Mouse (Mus musculus) limb, embryonic 14.5 days (tissue): ENCODE data around the gene Cst6. TPM values are rescaled to one million over a fixed set of nuclear protein-coding genes. Genes with fewer than 3 reads are reported as not detected.

Experiments used
- ATAC-seq: fragments of 200-750 bp; cut with Nextera tagmentation; 2 replicates; pipeline ENCODE4 v1.8.0; 2017; ENCODE audit warnings: low read depth, moderate number of reproducible peaks, moderate TSS enrichment; ENCODE audit not compliant: low FRiP score
- DNase-seq: peaks from one replicate; pipeline ENCODE4 v3.0.0-alpha.2; 2015; ENCODE audit warnings: low spot score
- H3K27ac ChIP-seq: fragments of 300-500 bp; sonication (generic); replicated peaks from 2 replicates; pipeline ENCODE4 v1.5.1; 2014; ENCODE audit warnings: low read depth, mild to moderate bottlenecking, low read length, moderate library complexity, mixed read lengths
- H3K27me3 ChIP-seq: fragments of 300-500 bp; sonication (generic); 2 replicates; pipeline ENCODE4 v1.6.1; 2014; ENCODE audit warnings: low read length, mixed read lengths; ENCODE audit not compliant: control insufficient read depth, insufficient read depth
- H3K36me3 ChIP-seq: fragments of 300-500 bp; sonication (generic); 2 replicates; pipeline ENCODE4 v1.6.1; 2014; ENCODE audit warnings: mild to moderate bottlenecking, low read length, moderate library complexity, mixed read lengths; ENCODE audit not compliant: control insufficient read depth, insufficient read depth
- H3K4me1 ChIP-seq: fragments of 300-500 bp; sonication (generic); 2 replicates; pipeline ENCODE4 v1.6.1; 2014; ENCODE audit warnings: antibody characterized with exemption, low read length, mixed read lengths; ENCODE audit not compliant: control insufficient read depth, insufficient read depth
- H3K4me2 ChIP-seq: fragments of 300-500 bp; sonication (generic); replicated peaks from 2 replicates; pipeline ENCODE4 v1.6.1; 2014; ENCODE audit warnings: low read depth, mild to moderate bottlenecking, low read length, moderate library complexity; ENCODE audit not compliant: severe bottlenecking
- H3K4me3 ChIP-seq: fragments of 300-500 bp; sonication (generic); replicated peaks from 2 replicates; pipeline ENCODE4 v1.5.1; 2014; ENCODE audit warnings: low read length
- H3K9ac ChIP-seq: fragments of 300-500 bp; sonication (generic); 2 replicates; pipeline ENCODE4 v1.6.1; 2014; ENCODE audit warnings: mild to moderate bottlenecking, low read depth, low read length, moderate library complexity; ENCODE audit not compliant: severe bottlenecking
- H3K9me3 ChIP-seq: fragments of 300-500 bp; sonication (generic); 2 replicates; pipeline ENCODE4 v1.6.1; 2016; ENCODE audit warnings: low read length; ENCODE audit not compliant: control insufficient read depth
- POLR2A ChIP-seq: fragments of 200-500 bp; IDR thresholded peaks from 2 replicates; pipeline ENCODE4 v1.8.0; 2012; ENCODE audit warnings: inconsistent platforms, mild to moderate bottlenecking, moderate library complexity, borderline replicate concordance; ENCODE audit not compliant: insufficient read depth, insufficient read length; ENCODE audit errors: extremely low read depth
- WGBS: fragments of 180-500 bp; shearing (Covaris S2); extraction: QIAGEN DNeasy Blood & Tissue Kit; methylation state at CpG from one replicate; pipeline ENCODE4 v1.1.7; 2014; 5-methylcytosine and 5-hydroxymethylcytosine counted together
- polyA plus RNA-seq, 2 experiments: library from polyadenylated mRNA; depleted of rRNA in 1 of 2; stranded (reverse) in 1 of 2; unstranded in 1 of 2; fragments of >200 nt; fragmentation: Nextera tagmentation in 1 of 2; extraction: Ambion mirVana in 1 of 2; gene quantifications; 2 replicates each; pipeline versions ENCODE4 v1.2.1 to v1.2.3; 2012 to 2014

Gene Cst6
- polyA plus RNA-seq, 2 experiments: 3.0 to 8.5 TPM

- H3K4me3 ChIP-seq: no peak overlapping the region
- H3K4me1 ChIP-seq: no peaks in the 10 kb centered on the region
- no peak for ATAC-seq
- 77% methylated on average over 4 of the region's 4 CpGs for WGBS
- no peak overlapping the region for H3K4me2 ChIP-seq
- no peak for TF ChIP-seq POLR2A
- no peak overlapping the region for H3K27ac ChIP-seq
- H3K9me3 ChIP-seq: no peaks in the 10 kb centered on the region
- H3K27me3 ChIP-seq: no peaks in the 10 kb centered on the region
- H3K36me3 ChIP-seq: peaks cover 72% of the 10 kb centered on the region
- no peak overlapping the region for H3K9ac ChIP-seq
- no peak for DNase-seq
These were observed 25.4 kb upstream of the Cst6 start for GRCm38 (mm10) chr19:5374748-5375147.

GRCm38 (mm10) chr19:5374177-5374576 lies 24.8 kb upstream of the Cst6 start:
- Histone ChIP-seq H3K9ac (no peak overlapping the region), H3K4me1 (no peaks in the 10 kb centered on the region), H3K9me3 (no peaks in the 10 kb centered on the region), H3K27me3 (no peaks in the 10 kb centered on the region), H3K27ac (no peak overlapping the region), H3K4me3 (no peak overlapping the region), H3K36me3 (peaks cover 72% of the 10 kb centered on the region), H3K4me2 (no peak overlapping the region)
- ATAC-seq: no peak
- 84% methylated on average over 4 of the region's 4 CpGs for WGBS
- no peak for TF ChIP-seq POLR2A
- no peak for DNase-seq

- Histone ChIP-seq H3K27ac (no peak overlapping the region), H3K4me1 (peaks cover 6% of the 10 kb centered on the region; the same call in 1 of the 2 replicates), H3K9me3 (no peaks in the 10 kb centered on the region), H3K36me3 (peaks cover 67% of the 10 kb centered on the region), H3K4me3 (no peak overlapping the region), H3K9ac (no peak overlapping the region), H3K27me3 (no peaks in the 10 kb centered on the region), H3K4me2 (no peak overlapping the region)
- 91% methylated on average over 7 of the region's 7 CpGs for WGBS
- DNase-seq: no peak
- no peak for TF ChIP-seq POLR2A
- ATAC-seq: no peak
These were observed 23.4 kb upstream of the Cst6 start for GRCm38 (mm10) chr19:5372724-5373123.

GRCm38 (mm10) chr19:5370932-5371331 lies 21.6 kb upstream of the Cst6 start:
- peaks cover 52% of the 10 kb centered on the region for H3K36me3 ChIP-seq

GRCm38 (mm10) chr19:5367455-5367854 lies 18.1 kb upstream of the Cst6 start:
- H3K9me3 ChIP-seq: no peaks in the 10 kb centered on the region
- peaks cover 14% of the 10 kb centered on the region for H3K4me1 ChIP-seq
- H3K27ac ChIP-seq: peak overlapping the region; percentile 83; the same call in 1 of the 2 replicates
- H3K4me3 ChIP-seq: peak overlapping the region; percentile 94
- WGBS: 9% methylated on average over 11 of the region's 11 CpGs
- H3K36me3 ChIP-seq: peaks cover 64% of the 10 kb centered on the region
- no peaks in the 10 kb centered on the region for H3K27me3 ChIP-seq
- ATAC-seq: no peak
- peak overlapping the region; percentile 66 for H3K9ac ChIP-seq
- no peak for TF ChIP-seq POLR2A
- no peak for DNase-seq
- H3K4me2 ChIP-seq: peak overlapping the region; percentile 94

More at GRCm38 (mm10) chr19:5370932-5371331, 21.6 kb upstream of the Cst6 start:
- Histone ChIP-seq H3K27me3 (no peaks in the 10 kb centered on the region), H3K27ac (no peak overlapping the region), H3K4me2 (no peak overlapping the region), H3K4me3 (no peak overlapping the region), H3K9me3 (no peaks in the 10 kb centered on the region), H3K4me1 (peaks cover 9% of the 10 kb centered on the region), H3K9ac (no peak overlapping the region)
- ATAC-seq: no peak
- no peak for DNase-seq
- 81% methylated on average over 3 of the region's 3 CpGs for WGBS
- no peak for TF ChIP-seq POLR2A

GRCm38 (mm10) chr19:5367053-5367359 lies 17.6 kb upstream of the Cst6 start, which contains the start of gene Banf1:
TSS of gene Banf1 (minus strand) at chr19:5367168.
- no peak for DNase-seq
- Histone ChIP-seq H3K4me3 (peak within 1 kb of the TSS; percentile 94), H3K27me3 (no peaks in the 10 kb centered on the region), H3K9ac (peak within 1 kb of the TSS; percentile 66), H3K9me3 (no peaks in the 10 kb centered on the region), H3K27ac (peak within 1 kb of the TSS; percentile 83), H3K4me2 (peak within 1 kb of the TSS; percentile 94), H3K4me1 (peaks cover 14% of the 10 kb centered on the region), H3K36me3 (peaks cover 59% of the 10 kb centered on the region)
- TF ChIP-seq POLR2A: no peak
- WGBS: under 1% methylated on average over 33 of the region's 33 CpGs
- ATAC-seq: no peak
